Mouse (Mus musculus) liver, adult 2 months (tissue): ENCODE results near the gene Gm26661.

Experiments
- CTCF ChIP-seq: fragments of 200-500 bp; IDR thresholded peaks from 2 replicates; pipeline ENCODE4 v1.5.1; 2011; ENCODE audit warnings: low read depth, low read length, control low read depth
- POLR2A ChIP-seq: fragments of 200-500 bp; IDR thresholded peaks from 2 replicates; pipeline ENCODE4 v1.6.1; 2011; ENCODE audit warnings: low read length, control low read depth; ENCODE audit not compliant: insufficient read depth; ENCODE audit errors: extremely low read depth

DNA sequence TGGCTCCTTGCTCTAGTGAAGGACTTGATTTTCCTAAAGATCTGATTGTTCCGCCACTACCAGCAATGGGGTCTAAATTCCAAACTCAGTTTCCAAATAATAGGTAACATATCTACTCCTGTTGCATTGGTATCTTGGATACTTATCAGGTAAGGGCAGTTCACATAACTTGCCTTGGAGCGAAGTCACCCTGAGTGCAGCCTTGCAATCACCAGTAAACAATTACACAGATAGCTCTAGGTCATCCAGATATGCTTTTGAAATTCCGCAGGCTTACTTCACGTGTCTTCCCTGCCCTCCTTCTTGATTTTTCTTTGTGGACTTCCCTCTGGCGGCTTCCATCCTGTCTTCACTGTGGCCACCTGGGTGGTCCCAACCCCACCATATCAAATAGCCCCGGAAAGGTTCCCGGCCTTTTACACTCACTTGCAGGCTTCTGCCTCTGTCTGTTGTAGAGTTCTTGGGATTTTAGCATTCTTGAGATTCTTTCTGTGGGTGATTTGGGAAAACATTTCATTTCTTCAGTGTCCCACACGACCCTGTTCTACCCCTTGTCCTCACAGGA, 48.6 kb downstream of the Gm26661 start:
- TF ChIP-seq POLR2A (no peak), CTCF (no peak)
